Mouse (Mus musculus): ENCODE results near the gene Cpm. TPM values are rescaled to one million over a fixed set of nuclear protein-coding genes. Genes with fewer than 3 reads are reported as not detected.

The Cpm gene
- polyA plus RNA-seq, 2 experiments, result 3.9 to 9.1 TPM

- DNase-seq (ENCODE audit: low read depth in 3 of 3, low spot score in 3 of 3), result no peak
- H3K4me1 ChIP-seq (replicated peaks; ENCODE audit: control insufficient read depth in 2 of 2, insufficient read depth in 2 of 2, low read length in 1 of 2), result 0 out of 4 replicates have a peak, but pooled peaks cover 0 to 5% of the 10 kb centered on the region in 2 experiments
- H3K4me3 ChIP-seq (ENCODE audit: insufficient read depth in 1 of 2, low read depth in 2 of 2, low read length in 2 of 2), result no peak overlapping the region
- no peak overlapping the region for H3K27ac ChIP-seq
- no peaks in the 10 kb centered on the region for H3K9me3 ChIP-seq (ENCODE audit: control insufficient read depth, low read length)
- ATAC-seq (ENCODE audit: insufficient read depth), result no peak
- H3K36me3 ChIP-seq (replicated peaks; ENCODE audit: control insufficient read depth, insufficient read depth, low read depth), result no peaks in the 10 kb centered on the region
- no peaks in the 10 kb centered on the region for H3K27me3 ChIP-seq (ENCODE audit: control insufficient read depth, insufficient read depth, low read length)
- 43% methylated on average over 9 of the region's 11 CpGs for WGBS (ENCODE audit: insufficient replicate concordance)
- no peak overlapping the region for H3K4me2 ChIP-seq (ENCODE audit: low read depth)
- H3K9ac ChIP-seq (replicated peaks), result no peak overlapping the region
- TF ChIP-seq CTCF (IDR thresholded peaks at IDR 0.05; ENCODE audit: low read depth) (no peak), EP300 (IDR thresholded peaks at IDR 0.05; ENCODE audit: low read depth) (no peak)
These were observed 30.5 kb downstream of the Cpm start for GRCm38 (mm10) chr10:117659819-117660218.

- Histone ChIP-seq H3K9ac (replicated peaks) (no peak overlapping the region), H3K4me3 (ENCODE audit: insufficient read depth in 1 of 2, low read depth in 2 of 2, low read length in 2 of 2) (no peak overlapping the region), H3K4me1 (replicated peaks; ENCODE audit: control insufficient read depth in 2 of 2, insufficient read depth in 2 of 2, low read length in 1 of 2) (peaks cover 0 to 5% of the 10 kb centered on the region in 2 experiments; a peak in 1 of 4 replicates), H3K4me2 (ENCODE audit: low read depth) (no peak overlapping the region; the same call in 1 of the 2 replicates), H3K27me3 (ENCODE audit: control insufficient read depth, insufficient read depth, low read length) (no peaks in the 10 kb centered on the region), H3K36me3 (replicated peaks; ENCODE audit: control insufficient read depth, insufficient read depth, low read depth) (no peaks in the 10 kb centered on the region), H3K27ac (no peak overlapping the region), H3K9me3 (ENCODE audit: control insufficient read depth, low read length) (no peaks in the 10 kb centered on the region)
- WGBS (ENCODE audit: insufficient replicate concordance), result 57% methylated on average over 15 of the region's 15 CpGs
- TF ChIP-seq EP300 (IDR thresholded peaks at IDR 0.05; ENCODE audit: low read depth) (no peak), CTCF (IDR thresholded peaks at IDR 0.05; ENCODE audit: low read depth) (no peak)
- no peak for DNase-seq (ENCODE audit: low read depth in 3 of 3, low spot score in 3 of 3)
- peak; percentile 62 for ATAC-seq (ENCODE audit: insufficient read depth)
These were observed 33.2 kb downstream of the Cpm start for GRCm38 (mm10) chr10:117662316-117663055.

GRCm38 (mm10) chr10:117663056-117663864 lies 34.0 kb downstream of the Cpm start:
- ATAC-seq (ENCODE audit: insufficient read depth) (peak; percentile 65; the same call in 1 of the 2 replicates), DNase-seq (ENCODE audit: low read depth in 3 of 3, low spot score in 3 of 3) (no peak)
- no peaks in the 10 kb centered on the region for H3K36me3 ChIP-seq (replicated peaks; ENCODE audit: control insufficient read depth, insufficient read depth, low read depth)
- no peak overlapping the region for H3K9ac ChIP-seq (replicated peaks)
- 63% methylated on average over 14 of the region's 14 CpGs for WGBS (ENCODE audit: insufficient replicate concordance)
- no peak for TF ChIP-seq CTCF (IDR thresholded peaks at IDR 0.05; ENCODE audit: low read depth)
- no peak for TF ChIP-seq EP300 (IDR thresholded peaks at IDR 0.05; ENCODE audit: low read depth)
- no peaks in the 10 kb centered on the region for H3K9me3 ChIP-seq (ENCODE audit: control insufficient read depth, low read length)
- no peak overlapping the region for H3K4me3 ChIP-seq (ENCODE audit: insufficient read depth in 1 of 2, low read depth in 2 of 2, low read length in 2 of 2)
- no peak overlapping the region for H3K27ac ChIP-seq
- H3K4me2 ChIP-seq (ENCODE audit: low read depth), result peak overlapping the region; percentile 20
- H3K4me1 ChIP-seq (replicated peaks; ENCODE audit: control insufficient read depth in 2 of 2, insufficient read depth in 2 of 2, low read length in 1 of 2), result peaks cover 0 to 5% of the 10 kb centered on the region in 2 experiments; a peak in 1 of 4 replicates
- no peaks in the 10 kb centered on the region for H3K27me3 ChIP-seq (ENCODE audit: control insufficient read depth, insufficient read depth, low read length)

GRCm38 (mm10) chr10:117663865-117664200 lies 34.5 kb downstream of the Cpm start:
- Histone ChIP-seq H3K4me2 (ENCODE audit: low read depth) (peak overlapping the region; percentile 36), H3K36me3 (replicated peaks; ENCODE audit: control insufficient read depth, insufficient read depth, low read depth) (no peaks in the 10 kb centered on the region), H3K4me1 (replicated peaks; ENCODE audit: control insufficient read depth in 2 of 2, insufficient read depth in 2 of 2, low read length in 1 of 2) (peaks cover 0 to 5% of the 10 kb centered on the region in 2 experiments; a peak in 1 of 4 replicates), H3K4me3 (ENCODE audit: insufficient read depth in 1 of 2, low read depth in 2 of 2, low read length in 2 of 2) (peak overlapping the region in 1 of 2 experiments; percentile 5; a peak in 1 of 4 replicates), H3K9me3 (ENCODE audit: control insufficient read depth, low read length) (no peaks in the 10 kb centered on the region), H3K9ac (replicated peaks) (no peak overlapping the region), H3K27ac (no peak overlapping the region), H3K27me3 (ENCODE audit: control insufficient read depth, insufficient read depth, low read length) (no peaks in the 10 kb centered on the region)
- WGBS (ENCODE audit: insufficient replicate concordance), result 44% methylated on average over 9 of the region's 9 CpGs
- TF ChIP-seq CTCF (IDR thresholded peaks at IDR 0.05; ENCODE audit: low read depth) (no peak), EP300 (IDR thresholded peaks at IDR 0.05; ENCODE audit: low read depth) (no peak)
- peak; percentile 63; the same call in 1 of the 2 replicates for ATAC-seq (ENCODE audit: insufficient read depth)
- no peak for DNase-seq (ENCODE audit: low read depth in 3 of 3, low spot score in 3 of 3)

Data from liver, embryonic 14.5 days (tissue).